Mouse (Mus musculus): ENCODE data around the gene Rubcn. TPM values are rescaled to one million over a fixed set of nuclear protein-coding genes. Genes with fewer than 3 reads are reported as not detected.
"Not testable (repeated sequence)": the region's sequence is repeated elsewhere in the genome, so short reads cannot be mapped to it uniquely, and the experiment has no call there.

Rubcn gene
- 10 to 100 TPM; 60.9 to 68.5 TPM for total RNA-seq (2021)

DNA sequence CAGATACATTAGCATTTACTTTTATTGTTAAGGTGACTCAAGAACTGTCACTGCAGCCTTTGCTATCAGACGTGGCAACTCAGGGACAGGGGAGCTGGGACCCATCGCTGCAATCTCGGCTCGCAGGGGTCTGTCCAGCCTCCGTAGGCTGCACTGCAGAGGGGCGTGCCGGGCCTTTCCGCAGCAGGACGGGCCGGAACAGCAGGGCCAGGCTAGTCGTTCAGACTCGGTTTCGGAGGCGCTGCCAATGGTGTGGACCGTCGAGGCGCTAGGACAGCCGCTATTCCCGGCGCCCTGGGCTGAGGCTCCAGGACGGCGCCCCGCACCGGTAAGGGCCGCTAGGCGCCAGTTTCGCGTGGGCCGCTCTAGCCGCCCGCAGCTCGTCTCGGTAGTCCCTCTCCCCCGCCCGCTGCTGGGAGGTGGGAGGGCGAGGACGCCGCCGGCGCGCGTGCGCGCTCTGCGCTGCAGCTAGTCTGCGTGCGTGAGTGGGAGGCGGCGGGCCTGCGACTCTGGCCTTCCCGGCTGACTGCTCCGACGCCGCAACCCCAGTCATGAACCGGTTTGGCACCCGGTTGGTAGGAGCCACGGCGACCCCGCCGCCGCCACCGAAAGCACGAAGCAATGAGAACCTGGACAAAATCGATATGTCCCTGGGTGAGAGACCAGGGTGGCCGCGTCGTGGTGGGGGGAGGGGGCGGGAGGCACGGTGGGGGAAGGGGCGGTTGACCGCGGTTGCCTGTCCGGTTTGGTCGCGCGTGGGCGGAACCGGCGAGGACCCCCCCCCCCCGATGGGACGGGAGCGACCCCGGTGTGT, at the start of gene Rubcn, which contains the start of gene Fyttd1:
Rubcn (minus strand) TSS at position 424 of the 814 bp plus-strand sequence.
Fyttd1 (plus strand) TSS at position 158 of the 814 bp plus-strand sequence.
- intact Hi-C loops (cut with DNase I), result loop anchor here (5.0 kb wide), 1 partner anchor 65 kb away; the partner anchor contains the start of gene Smbd1
- peak; percentile 95 to 97 for DNase-seq (ENCODE audit: low spot score in 2 of 2)

DNA sequence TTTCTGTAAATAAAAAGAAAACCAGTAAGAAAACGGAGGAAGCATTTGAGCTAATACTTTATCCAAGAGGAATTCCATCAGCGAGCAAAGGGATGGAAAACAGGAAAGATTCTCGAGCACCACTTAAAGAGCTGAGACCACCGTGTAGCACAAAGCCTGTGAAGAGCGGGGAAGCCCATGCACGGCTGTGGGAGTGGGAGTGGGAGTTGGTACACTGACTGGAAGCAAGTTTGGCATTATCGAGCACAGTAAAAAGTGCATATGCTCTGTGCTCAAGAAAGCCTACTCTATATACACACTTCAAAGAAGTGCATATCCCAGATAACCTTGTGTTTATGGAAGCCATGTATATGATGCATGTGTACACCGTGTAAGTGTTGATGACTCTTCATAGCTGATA, 49.5 kb upstream of the Rubcn start:
- DNase-seq (ENCODE audit: low spot score in 2 of 2), result peak in 1 of 2 experiments; percentile 22
- intact Hi-C loops (cut with DNase I), result no loop called here

DNA sequence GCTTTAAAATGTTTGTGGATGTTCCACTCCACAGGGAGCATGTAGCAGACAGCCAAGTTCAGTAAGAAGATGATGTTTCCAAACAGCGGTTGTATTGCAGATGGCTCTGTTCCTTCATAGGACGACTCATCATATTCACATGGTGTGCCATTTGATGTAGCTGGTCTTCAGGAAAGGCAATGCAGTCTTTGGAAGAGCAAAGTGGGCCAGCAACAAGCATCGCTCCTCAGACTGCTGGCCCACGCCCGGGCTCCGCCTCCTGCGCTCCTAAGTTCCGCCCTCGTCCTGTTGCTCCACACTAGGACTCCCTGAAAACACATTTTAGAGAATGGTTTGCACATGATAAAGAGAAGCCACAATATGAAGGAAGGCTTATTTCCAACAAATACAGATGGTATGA, 49.1 kb upstream of the Rubcn start:
- DNase-seq (ENCODE audit: low spot score in 2 of 2), result peak in 1 of 2 experiments; percentile 60
- intact Hi-C loops (cut with DNase I), result not testable (repeated sequence)

DNA sequence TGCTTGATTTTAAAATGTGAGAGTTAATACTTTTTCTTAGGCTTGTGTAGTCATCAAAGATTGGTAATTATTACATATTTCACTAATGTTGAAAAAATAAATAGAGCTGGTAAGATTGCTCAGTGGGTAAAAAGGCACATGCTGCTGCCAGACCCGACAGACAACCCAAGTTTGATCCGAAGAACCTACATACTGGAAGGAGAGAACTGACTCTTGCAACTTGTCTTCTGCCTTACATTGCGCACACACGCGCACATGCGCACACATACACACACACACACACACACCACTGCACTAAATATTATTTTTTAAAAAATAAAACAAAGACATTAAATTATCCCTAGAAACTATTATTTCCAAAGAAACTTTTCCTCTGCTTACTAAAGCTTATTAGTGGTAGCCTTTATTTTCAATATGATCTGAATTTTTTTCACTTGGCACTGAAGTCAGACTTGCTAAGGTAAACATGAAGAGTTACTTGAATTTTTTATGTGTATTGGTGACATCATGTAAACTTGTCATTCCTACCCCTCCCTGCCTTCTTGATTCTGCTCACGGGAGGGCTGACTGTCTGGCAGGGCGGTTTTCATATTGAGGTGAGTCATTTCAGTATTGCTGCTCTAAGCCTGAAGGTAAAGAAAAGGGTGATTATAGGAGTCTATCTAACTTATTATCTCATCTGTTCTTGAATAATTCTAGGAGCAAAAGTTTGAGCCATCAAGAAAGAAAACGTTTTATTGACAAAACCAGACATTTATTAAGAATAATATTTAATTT, 37.9 kb upstream of the Rubcn start:
- intact Hi-C loops (cut with DNase I), result no loop called here
- DNase-seq (ENCODE audit: low spot score in 2 of 2), result no peak

DNA sequence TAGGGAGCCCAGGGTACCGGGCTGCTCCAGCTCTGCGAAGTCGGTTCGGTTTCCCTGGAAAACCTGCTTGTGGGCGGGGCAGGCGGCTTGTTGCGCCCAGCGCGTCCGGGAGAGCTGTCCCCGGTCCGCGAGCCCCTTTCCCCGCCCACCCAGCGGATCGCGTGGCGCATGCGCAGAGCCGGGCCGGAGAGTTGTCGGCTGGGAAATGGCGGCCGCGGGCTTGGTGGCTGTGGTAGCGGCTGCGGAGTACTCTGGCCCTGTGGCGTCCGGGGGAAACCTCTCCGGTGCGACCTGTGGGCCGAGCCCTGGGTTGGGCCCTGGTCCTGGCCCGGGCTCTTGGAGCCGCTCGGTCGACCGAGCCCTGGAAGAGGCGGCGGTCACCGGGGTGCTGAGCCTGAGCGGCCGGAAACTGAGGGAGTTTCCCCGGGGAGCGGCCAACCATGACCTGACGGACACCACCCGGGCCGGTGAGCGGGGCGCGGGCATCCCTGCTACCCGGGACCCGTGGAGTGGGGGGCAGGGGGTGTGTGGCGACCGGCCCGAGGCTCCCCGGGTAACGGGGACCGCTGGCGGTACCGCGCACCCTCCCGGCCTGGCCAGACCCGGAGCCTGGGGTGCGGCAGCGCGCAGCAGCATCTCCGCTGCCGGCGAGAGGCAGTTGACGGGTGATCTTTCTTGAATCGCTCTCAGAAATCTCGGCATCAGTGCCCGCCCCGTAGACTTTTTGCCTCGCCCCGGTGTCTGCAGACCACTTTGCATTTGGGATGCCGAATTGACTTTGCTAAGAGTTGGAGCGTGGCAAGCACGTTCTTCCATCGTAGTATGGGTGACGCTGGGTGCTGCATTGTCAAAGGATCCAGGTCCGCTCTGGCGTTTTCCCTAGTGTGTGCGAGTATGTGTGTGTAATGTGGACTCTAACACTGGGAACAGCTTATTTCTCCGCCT, 36.6 kb upstream of the Rubcn start, which contains the start of gene Lrch3:
Lrch3 (plus strand) TSS at position 164 of the 945 bp plus-strand sequence.
- peak; percentile 91 to 92 for DNase-seq (ENCODE audit: low spot score in 2 of 2)
- intact Hi-C loops (cut with DNase I), result loop anchor here (5.0 kb wide), 1 partner anchor 73 kb away; no protein-coding TSS in a partner anchor

DNA sequence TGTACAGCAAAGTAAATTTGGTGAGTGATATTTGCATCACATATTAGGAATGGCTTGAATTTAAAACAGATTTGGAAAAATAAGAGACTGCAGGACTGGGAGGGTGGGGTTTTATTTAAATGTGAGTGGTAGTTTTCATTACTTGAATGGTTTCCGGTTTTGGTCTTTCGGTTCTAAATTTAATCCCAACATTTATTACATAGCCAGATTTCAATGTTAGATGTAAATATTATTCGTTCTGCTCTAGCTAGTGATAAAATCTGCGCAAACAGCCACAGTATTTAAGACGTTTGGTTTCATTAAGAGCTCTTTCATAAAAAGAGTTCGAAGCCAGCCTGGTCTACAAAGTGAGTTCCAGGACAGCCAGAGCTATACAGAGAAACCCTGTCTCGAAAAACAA, 35.6 kb upstream of the Rubcn start:
- DNase-seq (ENCODE audit: low spot score in 2 of 2), result no peak
- intact Hi-C loops (cut with DNase I), result loop anchor here (5.0 kb wide), 1 partner anchor 74 kb away; no protein-coding TSS in a partner anchor

DNA sequence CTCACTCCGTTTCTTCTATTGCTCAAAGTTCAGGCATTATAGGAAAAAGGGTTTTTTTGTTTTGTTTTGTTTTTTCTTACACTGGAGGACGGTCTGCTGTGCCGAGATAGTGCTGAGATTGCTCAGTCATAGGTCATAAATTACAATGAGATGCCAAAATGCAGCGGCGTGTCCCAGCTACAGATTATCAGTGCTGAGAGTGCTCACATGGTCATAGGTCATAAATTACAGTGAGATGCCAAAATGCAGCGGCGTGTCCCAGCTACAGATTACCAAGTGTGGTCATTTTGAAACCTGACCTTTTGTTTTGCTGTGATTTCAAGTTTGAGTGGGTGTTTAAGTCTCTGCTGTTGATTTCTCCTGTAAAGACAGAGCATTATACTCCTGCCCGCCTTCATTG, 29.2 kb upstream of the Rubcn start:
- no peak for DNase-seq (ENCODE audit: low spot score in 2 of 2)
- intact Hi-C loops (cut with DNase I), result no loop called here

DNA sequence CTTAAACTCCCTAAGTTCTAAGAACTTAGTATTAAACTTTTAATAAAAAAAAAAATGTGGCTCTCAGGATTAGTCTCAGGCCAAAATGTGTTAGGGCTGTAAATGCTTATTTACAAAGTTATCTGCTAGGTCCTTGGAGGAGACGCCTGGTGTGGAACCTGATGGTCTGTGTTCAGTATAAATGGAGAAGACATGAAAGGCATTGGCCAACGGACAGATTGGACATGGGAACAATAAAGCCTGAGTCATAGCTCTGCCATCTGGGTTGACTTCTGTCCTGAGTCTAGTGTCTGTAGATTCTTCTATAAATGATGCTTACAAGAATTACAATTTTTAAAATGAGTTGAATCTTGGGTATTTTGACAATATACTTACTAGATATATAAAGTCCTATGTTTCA, 28.6 kb upstream of the Rubcn start:
- DNase-seq (ENCODE audit: low spot score in 2 of 2), result no peak

DNA sequence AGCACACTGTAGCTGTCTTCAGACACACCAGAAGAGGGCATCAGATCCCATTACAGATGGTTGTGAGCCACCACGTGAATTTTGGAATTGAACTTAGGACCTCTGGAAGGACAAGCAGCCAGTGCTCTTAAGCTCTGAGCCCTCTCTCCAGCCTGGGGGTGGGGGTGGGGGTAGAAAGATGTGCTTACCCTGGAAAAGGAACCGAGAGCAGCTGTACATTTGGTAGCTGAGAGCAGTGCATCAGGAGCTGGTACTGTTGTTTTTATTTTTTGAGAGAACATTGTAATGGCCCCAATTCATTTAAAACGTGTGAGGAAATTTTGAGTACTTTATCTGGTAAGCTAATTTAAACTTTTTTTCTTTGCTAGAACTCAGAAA, 24.5 kb upstream of the Rubcn start:
- intact Hi-C loops (cut with DNase I), result no loop called here

More for the DNA sequence above, 28.6 kb upstream of the Rubcn start:
- intact Hi-C loops (cut with DNase I), result no loop called here

DNA sequence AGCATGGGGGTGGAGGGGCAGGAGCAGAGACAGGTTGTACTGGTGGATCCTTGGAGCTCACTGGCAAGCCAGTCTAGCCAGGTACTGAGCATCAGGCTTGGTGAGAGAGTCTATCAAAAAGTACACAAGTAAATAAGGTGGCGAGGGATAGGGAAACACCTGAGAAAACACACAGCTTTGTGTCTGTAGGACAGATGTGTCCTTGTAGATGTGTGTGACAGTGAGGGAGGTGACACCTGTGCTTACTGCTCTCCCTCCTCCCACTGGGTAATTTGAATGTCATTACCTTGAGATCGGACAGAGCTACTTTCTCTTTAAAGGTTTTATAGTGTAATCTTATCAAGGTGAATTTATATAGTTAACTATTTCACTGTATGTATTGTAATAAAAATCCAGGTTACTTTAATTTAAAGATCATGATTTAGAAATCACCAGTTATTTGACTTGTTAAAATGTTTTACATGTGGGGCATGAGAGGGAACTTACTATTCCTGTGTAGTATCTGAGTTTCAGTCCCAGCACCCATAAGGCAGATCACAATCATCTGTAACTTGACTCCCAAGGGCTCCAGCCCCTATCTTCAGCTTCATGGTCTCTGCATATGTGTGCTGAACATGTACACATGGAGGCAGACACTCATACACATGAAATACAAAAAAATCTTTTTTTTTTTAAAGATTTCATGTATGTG, 23.9 kb upstream of the Rubcn start:
- DNase-seq (ENCODE audit: low spot score in 2 of 2), result no peak
- intact Hi-C loops (cut with DNase I), result no loop called here

More for the DNA sequence above, 24.5 kb upstream of the Rubcn start:
- no peak for DNase-seq (ENCODE audit: low spot score in 2 of 2)

DNA sequence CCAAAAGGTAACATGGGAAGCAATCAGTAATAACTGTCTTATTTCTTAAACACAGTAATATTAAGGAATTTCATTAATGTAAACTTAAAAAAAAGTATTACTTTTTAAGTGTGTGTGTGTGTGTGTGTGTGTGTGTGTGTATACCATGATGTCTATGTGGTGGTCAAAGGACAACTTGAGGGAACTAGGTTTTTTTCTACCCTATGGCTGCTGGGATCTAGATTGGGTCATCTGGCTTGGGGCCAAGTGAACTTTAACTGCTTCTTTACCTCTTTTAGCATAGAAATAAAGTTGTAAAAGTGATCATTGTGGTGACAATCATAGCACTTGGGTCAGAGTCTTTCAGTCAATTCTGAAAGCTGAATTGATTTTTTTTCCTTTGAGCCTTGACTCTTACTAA, 18.6 kb upstream of the Rubcn start:
- intact Hi-C loops (cut with DNase I), result no loop called here
- DNase-seq (ENCODE audit: low spot score in 2 of 2), result no peak

DNA sequence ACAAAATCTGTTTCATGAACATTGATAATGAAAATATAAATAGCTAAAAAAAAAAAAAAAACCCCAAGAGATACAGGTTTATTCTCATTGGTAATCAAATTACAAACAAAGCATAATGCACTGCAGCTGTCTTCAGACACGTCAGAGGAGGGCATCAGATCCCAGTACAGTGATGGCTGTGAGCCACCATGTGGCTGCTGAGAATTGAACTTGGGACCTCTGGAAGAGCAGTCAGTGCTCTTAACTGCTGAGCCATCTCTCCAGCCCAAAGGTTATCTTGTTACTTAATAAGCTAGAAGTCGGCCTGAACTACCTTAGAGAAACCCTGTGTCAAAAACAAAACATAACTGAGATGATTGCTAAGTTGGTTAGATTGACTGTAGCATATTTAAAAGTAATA, 12.3 kb upstream of the Rubcn start:
- intact Hi-C loops (cut with DNase I), result no loop called here
- no peak for DNase-seq (ENCODE audit: low spot score in 2 of 2)

DNA sequence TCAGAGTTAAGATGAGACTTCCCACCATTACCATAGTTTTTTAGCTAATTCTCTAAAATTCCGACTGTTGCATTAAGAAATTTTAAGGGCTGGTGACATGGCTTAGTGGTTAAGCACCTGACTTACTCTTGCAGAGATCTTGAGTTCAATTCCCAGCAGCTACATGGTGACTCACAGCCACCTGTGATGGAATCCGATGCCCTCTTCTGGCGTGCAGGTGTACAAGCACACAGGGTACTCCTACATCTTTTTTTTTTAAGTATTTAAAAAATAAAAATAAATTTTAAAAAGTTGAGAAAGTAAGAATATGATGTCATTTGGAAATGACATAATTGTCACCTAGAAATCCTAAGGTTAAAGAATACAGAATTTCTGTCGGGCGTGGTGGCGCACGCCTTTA, 10.4 kb upstream of the Rubcn start:
- intact Hi-C loops (cut with DNase I), result no loop called here
- DNase-seq (ENCODE audit: low spot score in 2 of 2), result no peak

DNA sequence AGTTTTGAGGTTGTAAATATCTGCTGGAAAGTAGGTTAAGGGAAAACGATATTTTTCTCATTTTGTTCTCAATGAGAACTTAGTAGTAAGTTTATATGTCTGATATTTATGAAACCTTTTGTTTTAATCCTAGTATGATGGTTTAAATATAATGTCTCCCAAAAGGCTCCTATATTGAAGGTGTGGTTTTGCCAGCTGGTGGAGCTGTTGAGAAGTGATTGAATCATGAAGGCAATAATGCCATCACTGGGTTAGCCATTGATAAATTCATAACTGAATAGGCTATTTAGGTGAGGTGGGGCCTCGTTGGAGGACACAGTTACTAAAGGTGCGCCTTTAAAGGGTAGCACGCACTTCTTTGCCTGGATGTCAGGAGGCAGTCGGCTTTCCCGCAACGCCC, 4.0 kb upstream of the Rubcn start:
- intact Hi-C loops (cut with DNase I), result no loop called here
- no peak for DNase-seq (ENCODE audit: low spot score in 2 of 2)

DNA sequence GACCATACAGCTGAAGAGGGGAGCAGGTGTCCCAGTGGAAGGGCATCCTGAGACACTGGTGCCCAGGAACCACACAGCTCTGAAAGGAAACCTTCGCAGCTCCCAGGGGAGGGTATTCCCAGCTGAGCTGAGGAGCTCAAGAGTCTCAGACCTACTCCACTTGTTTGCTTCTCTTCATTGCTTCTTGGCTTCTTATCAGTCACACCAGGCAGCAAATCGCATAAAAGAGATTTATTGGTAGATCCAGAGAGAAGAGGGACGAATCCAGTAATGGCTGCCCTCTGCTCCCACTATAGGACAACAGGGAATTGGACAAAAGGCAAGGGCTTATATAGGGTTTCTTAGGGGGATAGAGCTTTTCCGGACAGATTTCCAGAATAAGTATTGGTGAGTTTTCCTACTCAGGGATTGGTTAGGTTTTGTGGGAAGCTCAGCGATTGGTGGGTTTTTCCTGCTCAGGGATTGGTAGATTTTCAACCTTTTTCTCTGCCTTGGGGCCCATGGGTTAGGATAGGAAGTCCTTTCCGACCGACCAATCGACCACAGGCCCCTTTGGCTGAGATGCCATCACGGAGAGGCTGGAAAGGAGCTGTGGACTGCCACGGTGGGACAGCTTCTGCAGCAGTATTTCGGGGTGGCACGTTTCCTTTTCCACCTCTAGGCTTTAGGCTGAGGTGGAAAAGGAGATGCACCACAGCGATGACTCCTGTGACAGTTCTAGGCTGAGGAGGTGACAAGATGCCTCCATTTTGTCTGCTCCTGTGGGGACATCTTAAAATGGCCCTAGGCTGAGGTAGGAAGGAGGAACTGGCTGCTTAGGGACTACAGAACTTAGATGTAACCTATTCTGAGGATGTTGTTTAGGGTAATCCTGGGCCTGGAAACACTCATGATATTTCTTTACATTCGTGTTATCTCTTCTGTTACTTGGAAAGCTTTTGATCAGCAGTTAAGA, 1.7 kb upstream of the Rubcn start:
- intact Hi-C loops (cut with DNase I), result loop anchor here (5.0 kb wide), 1 partner anchor 67 kb away; the partner anchor contains the start of gene Smbd1
- no peak for DNase-seq (ENCODE audit: low spot score in 2 of 2)

DNA sequence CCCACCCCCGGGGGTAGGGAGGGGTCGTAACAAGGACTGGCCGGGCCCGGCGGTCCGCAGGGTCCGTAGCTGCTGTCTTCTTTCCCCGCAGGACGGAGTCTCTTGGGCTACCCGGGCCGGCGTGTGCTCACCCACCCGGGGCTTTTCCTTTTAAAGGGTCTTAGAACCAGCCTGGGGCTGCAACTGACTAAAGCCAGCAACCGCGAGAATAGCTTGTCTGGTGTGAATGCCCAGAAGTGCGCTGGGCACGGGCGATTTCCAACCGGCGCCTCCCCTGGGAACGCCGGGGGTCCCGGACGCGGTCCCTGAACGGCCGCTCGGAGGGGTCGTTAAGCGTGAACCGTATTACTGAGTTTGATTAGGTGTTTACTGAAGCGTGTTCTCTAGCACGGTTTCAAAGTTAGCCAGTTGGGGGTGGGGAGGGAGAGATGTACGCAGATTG, 612 bp upstream of the Rubcn start:
- DNase-seq (ENCODE audit: low spot score in 2 of 2), result no peak
- intact Hi-C loops (cut with DNase I), result loop anchor here (5.0 kb wide), 1 partner anchor 66 kb away; the partner anchor contains the start of gene Smbd1

DNA sequence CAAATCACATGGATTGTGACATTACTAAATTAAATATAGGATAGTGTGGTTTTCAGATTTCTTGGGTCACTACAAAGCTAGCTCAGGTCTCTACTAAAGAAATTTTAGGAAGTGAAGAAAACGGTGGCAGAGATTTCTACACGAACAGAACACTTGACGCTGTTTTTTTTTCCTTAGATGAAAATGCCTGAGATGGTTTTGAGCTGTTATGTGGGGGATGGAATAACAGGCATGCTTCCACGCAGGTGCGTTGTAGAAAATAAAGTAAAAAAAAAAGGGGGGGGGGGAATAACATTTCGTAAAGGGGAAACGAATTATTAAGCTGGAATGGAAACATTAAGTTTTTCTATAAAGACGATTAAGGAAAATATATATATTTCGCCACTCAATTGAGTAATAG, 735 bp downstream of the Rubcn start:
- no peak for DNase-seq (ENCODE audit: low spot score in 2 of 2)

More for the DNA sequence above, 735 bp downstream of the Rubcn start:
- intact Hi-C loops (cut with DNase I), result loop anchor here (5.0 kb wide), 1 partner anchor 65 kb away; the partner anchor contains the start of gene Smbd1

All from left cerebral cortex, postnatal 25 days (tissue).